Mouse (Mus musculus) mesoderm, embryonic 11.5 days (tissue): ENCODE measurements around the gene Samd5.

Source experiments
- DNase-seq: peaks from one replicate; pipeline ENCODE4 v3.0.0-alpha.2; 2012; ENCODE audit warnings: low read depth, low spot score

Gene Samd5

DNA sequence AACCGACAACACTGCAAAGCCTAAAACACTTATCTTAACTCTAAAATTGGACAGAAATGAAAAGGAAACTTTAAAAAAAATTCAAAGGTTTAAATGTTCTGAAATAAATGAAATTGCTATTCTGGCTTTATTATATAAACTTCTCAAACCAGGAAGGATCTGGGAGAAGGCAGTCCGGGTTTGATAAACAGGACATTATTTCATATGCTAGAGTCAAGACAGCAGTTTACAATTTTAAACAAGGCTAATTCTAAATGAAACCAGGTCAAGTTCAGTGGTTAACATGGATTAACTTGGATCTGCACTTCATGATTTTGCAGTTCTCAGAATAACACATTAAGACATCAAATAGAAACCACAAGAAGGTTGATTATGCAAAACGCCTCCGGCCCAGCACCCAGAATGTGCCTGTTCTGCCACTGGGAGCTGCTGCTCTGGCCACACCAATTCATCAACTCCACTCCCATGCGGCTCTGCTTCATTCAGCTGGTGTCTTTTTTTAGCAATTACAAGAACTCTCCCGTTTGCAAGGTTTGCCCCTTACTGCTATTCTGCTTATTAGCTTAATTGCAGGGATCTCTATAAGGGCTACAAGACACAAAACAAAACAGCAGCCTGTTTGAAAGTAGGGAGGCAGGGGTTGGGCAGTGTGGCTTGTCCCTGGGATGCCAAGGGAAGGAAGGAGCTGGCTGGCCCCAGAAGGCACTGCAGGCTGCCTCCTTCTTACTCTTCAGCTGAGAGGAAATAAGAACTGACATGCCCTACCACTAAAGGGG is 24.8 kb downstream of the Samd5 start:
- no peak for DNase-seq

DNA sequence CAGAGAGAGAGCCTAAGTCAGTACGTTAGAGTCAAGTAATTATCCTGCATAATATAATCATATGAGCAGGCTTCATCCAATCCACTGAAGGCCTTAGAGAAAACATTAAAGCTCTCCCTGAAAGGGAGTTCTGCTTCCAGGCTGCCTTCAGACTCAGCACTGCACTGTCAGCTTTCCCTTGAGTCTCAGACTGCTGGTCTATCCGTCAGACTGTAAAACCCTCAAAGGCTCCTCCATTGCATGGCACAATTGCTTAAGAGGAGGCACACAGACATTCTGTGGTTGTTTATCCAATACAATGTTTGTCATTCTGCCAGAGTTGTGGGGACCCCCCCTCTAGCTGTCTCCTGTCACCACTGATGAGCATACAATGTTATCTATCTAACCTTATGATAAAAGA is 26.5 kb downstream of the Samd5 start:
- DNase-seq = no peak

DNA sequence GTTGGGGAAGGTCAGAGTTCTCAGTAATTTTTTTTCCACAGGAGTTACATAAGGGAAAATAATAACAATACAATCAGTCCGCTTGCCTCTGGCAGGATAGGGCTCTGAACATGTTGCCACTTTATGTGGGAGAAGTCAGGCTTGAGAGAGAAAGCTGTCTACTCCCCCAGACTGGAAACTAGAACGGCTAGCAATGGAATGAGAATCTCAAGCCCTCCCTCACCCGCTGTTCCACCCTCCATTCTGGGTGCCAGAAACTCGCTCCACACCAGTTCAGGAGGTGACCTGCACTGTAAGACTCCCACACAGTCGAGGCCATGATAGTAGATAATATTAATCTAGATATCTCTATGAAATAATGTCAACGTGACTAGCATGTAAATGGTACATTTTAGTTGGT is 27.3 kb downstream of the Samd5 start:
- DNase-seq = no peak

- no peak for DNase-seq
These were observed 28.6 kb downstream of the Samd5 start for GRCm38 (mm10) chr10:9646391-9646790.

DNA sequence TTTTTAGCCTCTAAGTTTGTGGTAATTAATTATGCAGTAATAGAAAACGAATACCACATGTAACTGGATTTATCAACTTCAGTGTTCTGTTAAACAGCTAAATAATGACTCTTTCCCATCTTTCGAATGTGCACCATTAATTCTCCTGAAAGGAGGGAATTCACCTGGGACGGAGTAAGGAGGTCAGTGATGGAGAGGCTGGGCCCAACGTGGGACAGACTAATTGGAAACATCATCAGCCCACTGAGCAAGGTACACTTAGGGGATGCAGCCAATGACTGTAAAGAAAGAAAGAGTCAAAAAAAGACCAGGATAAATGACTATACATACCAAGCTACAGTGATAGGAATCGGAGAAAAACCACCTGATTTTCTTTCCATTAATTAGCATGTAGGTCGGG is 31.5 kb downstream of the Samd5 start:
- peak; percentile 40 for DNase-seq

- no peak for DNase-seq
These were observed 32.9 kb downstream of the Samd5 start for GRCm38 (mm10) chr10:9642077-9642476.

GRCm38 (mm10) chr10:9640678-9641077 is 34.3 kb downstream of the Samd5 start:
- no peak for DNase-seq

GRCm38 (mm10) chr10:9640056-9640455 is 35.0 kb downstream of the Samd5 start:
- no peak for DNase-seq

- DNase-seq = no peak
These were observed 49.7 kb downstream of the Samd5 start for GRCm38 (mm10) chr10:9625356-9625755.

GRCm38 (mm10) chr10:9621926-9622688 is 52.9 kb downstream of the Samd5 start:
- DNase-seq = no peak

GRCm38 (mm10) chr10:9621055-9621454 is 54.0 kb downstream of the Samd5 start:
- DNase-seq = peak; percentile 28

DNA sequence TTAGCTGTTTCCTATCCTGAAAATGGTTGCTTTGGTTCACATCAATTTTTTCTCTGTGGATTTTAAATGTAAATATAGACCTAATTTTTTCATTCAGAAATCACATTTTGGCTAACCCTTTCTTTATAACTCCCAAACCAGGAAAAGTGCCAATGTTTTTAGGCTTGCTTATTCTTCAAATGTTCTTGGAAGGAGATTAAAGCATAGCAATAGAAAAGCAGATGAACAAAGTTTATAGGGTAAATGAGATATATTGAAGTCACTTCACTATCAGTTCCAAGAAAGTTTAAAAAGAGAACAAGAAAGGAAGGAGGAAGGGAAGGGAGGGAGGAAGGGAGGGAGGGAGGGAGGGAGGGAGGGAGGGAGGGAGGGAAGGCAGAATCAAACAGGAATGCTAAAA is 60.0 kb downstream of the Samd5 start:
- no peak for DNase-seq

DNA sequence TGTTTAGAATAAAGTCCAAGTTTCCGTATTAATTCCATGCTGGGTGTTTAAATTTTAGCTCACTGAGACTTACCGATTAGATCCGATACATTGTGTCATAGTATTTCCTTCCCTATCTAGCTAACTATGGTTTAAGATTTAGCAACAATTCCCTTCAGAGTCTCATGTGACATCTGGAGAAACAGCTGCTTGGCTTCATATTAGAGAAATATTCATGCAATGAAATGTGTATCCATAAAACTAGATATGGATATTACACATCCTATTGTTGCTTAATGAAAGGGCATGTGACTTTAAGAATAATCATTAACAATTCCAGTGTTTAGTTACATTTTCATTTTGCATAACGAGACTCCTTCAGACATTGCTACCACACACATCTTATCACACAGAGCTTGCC is 66.2 kb downstream of the Samd5 start:
- DNase-seq = no peak

- DNase-seq = no peak
These were observed 67.9 kb downstream of the Samd5 start for GRCm38 (mm10) chr10:9607155-9607554.

DNA sequence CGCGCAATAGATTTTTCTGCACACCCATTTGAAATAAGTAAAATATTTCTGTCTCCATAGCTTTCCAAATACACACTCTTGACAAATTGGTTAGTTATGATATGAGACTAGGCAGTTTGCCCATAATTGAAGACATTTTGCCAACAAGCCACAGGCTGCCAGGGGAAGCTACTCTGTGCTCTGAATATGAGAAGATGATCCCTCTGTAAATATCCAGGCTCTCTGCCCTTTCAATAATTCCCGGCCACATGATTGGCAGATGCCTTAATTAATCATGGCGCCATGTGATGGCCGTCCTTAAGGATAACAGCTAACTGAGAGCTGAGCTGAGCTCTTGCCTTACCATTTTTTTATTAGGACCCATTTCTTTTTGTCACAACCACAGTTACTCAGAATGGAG is 69.4 kb downstream of the Samd5 start:
- no peak for DNase-seq

GRCm38 (mm10) chr10:9603290-9603689 is 71.7 kb downstream of the Samd5 start:
- DNase-seq = no peak

DNA sequence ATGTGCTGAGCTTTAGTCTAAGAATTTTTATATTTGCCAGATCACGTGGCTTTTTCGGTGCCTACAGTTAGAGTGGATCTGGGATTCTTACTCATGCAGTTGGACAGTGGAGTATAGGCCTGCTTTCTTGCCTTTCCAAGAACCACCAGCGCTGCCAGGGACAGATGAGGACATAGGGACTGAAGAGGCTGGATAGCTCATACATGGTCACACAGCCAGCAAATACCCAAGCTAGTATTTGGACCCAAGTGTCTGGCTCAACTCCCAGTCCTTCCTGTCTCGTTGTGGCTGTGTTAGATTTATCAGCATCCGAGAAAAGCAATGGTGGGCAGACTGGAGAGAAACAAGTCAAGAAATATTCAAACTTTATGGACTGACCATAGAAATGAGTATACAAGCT is 72.2 kb downstream of the Samd5 start:
- DNase-seq = no peak

- DNase-seq = no peak
These were observed 72.6 kb downstream of the Samd5 start for GRCm38 (mm10) chr10:9602389-9602788.

DNA sequence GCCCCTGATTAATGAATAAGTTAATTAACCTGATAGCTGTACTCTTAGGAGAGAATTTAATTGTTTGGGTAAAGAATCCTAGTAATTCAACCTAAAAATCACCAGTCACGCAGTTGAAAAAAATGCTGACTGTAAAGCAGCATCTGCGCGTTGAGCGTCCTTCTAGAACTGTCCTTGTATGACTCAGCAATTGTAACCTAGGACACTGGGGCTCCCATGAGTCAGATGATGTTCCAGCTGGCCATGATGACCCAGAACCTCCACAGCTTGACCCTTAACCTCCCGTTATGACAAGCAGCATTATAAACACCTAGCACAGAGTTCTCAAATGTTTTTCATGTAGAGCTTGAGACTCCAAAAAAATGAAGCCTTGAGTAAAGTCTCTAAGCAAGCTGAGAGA is 78.8 kb downstream of the Samd5 start:
- no peak for DNase-seq

DNA sequence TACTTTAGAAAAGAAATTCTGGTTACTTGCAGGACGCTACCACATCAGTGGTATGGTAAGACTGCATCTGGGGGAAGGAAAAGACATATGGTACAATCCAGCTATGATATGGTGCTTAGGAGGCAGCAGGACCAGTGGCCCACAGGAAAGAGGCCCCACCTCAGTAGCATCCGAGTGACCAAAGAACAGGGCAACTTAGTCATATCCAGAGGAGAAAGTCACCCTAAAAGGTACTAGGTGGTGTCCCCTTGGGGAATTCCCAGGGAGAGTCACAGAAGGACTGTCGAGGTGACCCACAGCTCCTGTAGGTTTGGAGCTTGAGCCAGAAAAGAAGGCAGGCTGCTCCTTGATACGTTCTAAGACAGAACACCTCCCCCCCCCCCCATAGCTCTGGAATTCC is 80.3 kb downstream of the Samd5 start:
- no peak for DNase-seq

GRCm38 (mm10) chr10:9590606-9591005 is 84.4 kb downstream of the Samd5 start:
- no peak for DNase-seq

GRCm38 (mm10) chr10:9586328-9586727 is 88.7 kb downstream of the Samd5 start:
- no peak for DNase-seq

- DNase-seq = no peak
These were observed 95.6 kb downstream of the Samd5 start for GRCm38 (mm10) chr10:9579374-9579773.
